Mouse (Mus musculus) limb, embryonic 13.5 days (tissue): ENCODE data around the gene Snrpd3. TPM values are rescaled to one million over a fixed set of nuclear protein-coding genes. Genes with fewer than 3 reads are reported as not detected.
A peak's percentile ranks its signal among the peaks of the same experiment; 100 is the strongest.

Experiments used
- ATAC-seq: fragments of 200-750 bp; cut with Nextera tagmentation; 2 replicates; pipeline ENCODE4 v1.8.0; 2017; ENCODE audit warnings: low read depth, moderate number of reproducible peaks, moderate TSS enrichment; ENCODE audit not compliant: low FRiP score
- H3K27ac ChIP-seq: fragments of 300-500 bp; sonication (generic); 2 replicates; pipeline ENCODE4 v1.5.1; 2015; ENCODE audit warnings: inconsistent platforms, mild to moderate bottlenecking, moderate library complexity
- H3K27me3 ChIP-seq: fragments of 300-500 bp; sonication (generic); 2 replicates; pipeline ENCODE4 v1.6.1; 2015; ENCODE audit warnings: mild to moderate bottlenecking, inconsistent platforms
- H3K36me3 ChIP-seq: fragments of 300-500 bp; sonication (generic); 2 replicates; pipeline ENCODE4 v1.6.1; 2015; ENCODE audit warnings: inconsistent platforms, mild to moderate bottlenecking, moderate library complexity
- H3K4me1 ChIP-seq: fragments of 300-500 bp; sonication (generic); 2 replicates; pipeline ENCODE4 v1.6.1; 2015; ENCODE audit warnings: inconsistent platforms
- H3K4me2 ChIP-seq: fragments of 300-500 bp; sonication (generic); replicated peaks from 2 replicates; pipeline ENCODE4 v1.6.1; 2015; ENCODE audit warnings: inconsistent platforms, mild to moderate bottlenecking, moderate library complexity
- H3K4me3 ChIP-seq: fragments of 300-500 bp; sonication (generic); 2 replicates; pipeline ENCODE4 v1.5.1; 2015; ENCODE audit warnings: moderate library complexity, mild to moderate bottlenecking, inconsistent platforms
- H3K9ac ChIP-seq: fragments of 300-500 bp; sonication (generic); 2 replicates; pipeline ENCODE4 v1.6.1; 2015; ENCODE audit warnings: mild to moderate bottlenecking, inconsistent platforms
- H3K9me3 ChIP-seq: fragments of 300-500 bp; sonication (generic); 2 replicates; pipeline ENCODE4 v1.6.1; 2016; ENCODE audit warnings: inconsistent platforms
- WGBS: fragments of 180-500 bp; shearing (Covaris S2); methylation state at CpG from one replicate; pipeline ENCODE4 v1.1.7; 2015; 5-methylcytosine and 5-hydroxymethylcytosine counted together
- polyA plus RNA-seq: library from polyadenylated mRNA; unstranded; fragments of >200 nt; fragmentation: Nextera tagmentation; extraction: Ambion mirVana; gene quantifications from 2 replicates; pipeline ENCODE4 v1.2.1, GENCODE M21; 2015

Snrpd3 gene
- polyA plus RNA-seq, 1 experiment from 2014 or later, result 192 TPM

DNA sequence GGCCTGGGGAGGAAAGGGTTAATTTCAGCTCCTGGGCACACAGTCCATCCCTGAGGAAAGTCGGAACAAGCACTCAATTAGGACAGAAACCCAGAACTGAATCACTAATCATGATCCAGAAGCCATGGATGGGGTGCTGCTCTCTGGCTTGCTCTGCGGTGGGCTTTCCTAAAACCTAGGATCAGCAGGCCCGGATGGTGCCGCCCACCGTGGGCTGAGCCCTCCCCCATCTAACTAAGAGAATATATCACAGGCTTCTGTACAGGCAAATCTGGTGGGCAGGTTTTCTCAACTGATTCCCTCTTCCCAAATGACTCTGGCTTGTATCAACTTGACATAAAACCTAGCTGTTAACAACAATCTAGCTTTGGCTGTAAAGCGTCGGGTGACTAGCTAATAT is 30.6 kb downstream of the Snrpd3 start:
- peak overlapping the region; percentile 51 for H3K4me2 ChIP-seq
- H3K4me3 ChIP-seq, result peak overlapping the region; percentile 10; the same call in 1 of the 2 replicates
- 29% methylated on average over 7 of the region's 7 CpGs for WGBS
- H3K9ac ChIP-seq, result no peak overlapping the region
- H3K9me3 ChIP-seq, result peaks cover 7% of the 10 kb centered on the region
- no peaks in the 10 kb centered on the region for H3K36me3 ChIP-seq
- no peaks in the 10 kb centered on the region for H3K27me3 ChIP-seq
- peak overlapping the region; percentile 39; the same call in 1 of the 2 replicates for H3K27ac ChIP-seq
- ATAC-seq, result no peak
- peaks cover 11% of the 10 kb centered on the region for H3K4me1 ChIP-seq

- Histone ChIP-seq H3K9ac (0 out of 2 replicates have a peak overlapping the region, but pooled peaks have one; percentile 19), H3K4me3 (no peak overlapping the region), H3K9me3 (peaks cover 7% of the 10 kb centered on the region), H3K4me2 (peak overlapping the region; percentile 51), H3K27ac (peak overlapping the region; percentile 4; the same call in 1 of the 2 replicates), H3K27me3 (no peaks in the 10 kb centered on the region), H3K36me3 (no peaks in the 10 kb centered on the region), H3K4me1 (peaks cover 11% of the 10 kb centered on the region)
- ATAC-seq, result peak; percentile 62; the same call in 1 of the 2 replicates
- 26% methylated on average over 14 of the region's 14 CpGs for WGBS
Measured at GRCm38 (mm10) chr10:75548486-75548885, 31.1 kb downstream of the Snrpd3 start.

GRCm38 (mm10) chr10:75549886-75550285 is 32.5 kb downstream of the Snrpd3 start:
- ATAC-seq, result no peak
- Histone ChIP-seq H3K36me3 (no peaks in the 10 kb centered on the region), H3K4me2 (no peak overlapping the region), H3K9me3 (peaks cover 7% of the 10 kb centered on the region), H3K27me3 (no peaks in the 10 kb centered on the region), H3K27ac (no peak overlapping the region), H3K9ac (no peak overlapping the region), H3K4me3 (no peak overlapping the region), H3K4me1 (peaks cover 11% of the 10 kb centered on the region)
- 68% methylated on average over 7 of the region's 7 CpGs for WGBS

DNA sequence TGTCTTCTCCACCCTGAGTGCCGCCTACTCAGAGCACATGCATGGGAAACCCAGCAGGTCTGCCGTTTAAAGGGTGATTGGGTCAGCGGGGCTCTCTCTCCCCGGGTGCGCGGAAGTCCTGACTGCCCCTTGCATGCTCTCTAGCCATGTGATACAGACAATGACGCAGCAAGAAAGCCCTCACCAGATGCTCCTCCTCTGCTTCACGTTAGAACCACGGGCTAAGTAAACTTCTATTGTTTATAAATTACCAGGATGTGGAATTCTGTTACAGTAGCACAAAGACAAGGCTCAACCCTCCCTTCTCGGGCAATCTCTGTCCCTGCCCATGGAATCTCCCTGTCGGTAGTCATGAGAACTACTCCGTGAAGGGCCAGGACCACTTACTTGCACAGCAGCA is 33.8 kb downstream of the Snrpd3 start:
- WGBS, result 56% methylated on average over 12 of the region's 12 CpGs
- no peak for ATAC-seq
- H3K4me3 ChIP-seq, result no peak overlapping the region
- H3K9me3 ChIP-seq, result no peaks in the 10 kb centered on the region
- H3K27ac ChIP-seq, result no peak overlapping the region
- no peak overlapping the region for H3K4me2 ChIP-seq
- no peaks in the 10 kb centered on the region for H3K36me3 ChIP-seq
- peaks cover 18% of the 10 kb centered on the region for H3K4me1 ChIP-seq
- no peaks in the 10 kb centered on the region for H3K27me3 ChIP-seq
- H3K9ac ChIP-seq, result no peak overlapping the region

DNA sequence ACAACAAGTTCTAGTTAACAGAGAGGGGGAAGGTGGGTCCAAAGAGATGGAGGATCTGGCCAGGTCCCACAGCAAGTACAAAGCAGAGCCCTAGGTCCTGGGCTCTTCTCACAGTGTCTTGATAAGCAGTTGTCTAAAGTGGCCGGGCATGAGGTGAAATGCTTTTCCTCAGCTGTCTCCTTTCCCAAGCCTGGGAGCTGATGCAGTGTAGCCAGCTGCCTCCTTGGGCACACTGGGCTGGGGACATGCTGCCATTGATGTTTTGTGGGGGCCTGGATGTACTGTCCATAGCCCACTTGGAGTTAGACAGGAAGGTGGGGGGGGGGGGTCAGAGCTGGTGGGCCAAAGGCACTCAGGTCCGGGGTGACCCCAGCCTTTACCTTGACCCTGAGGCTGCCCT is 34.8 kb downstream of the Snrpd3 start:
- no peak overlapping the region for H3K9ac ChIP-seq
- no peak for ATAC-seq
- WGBS, result 81% methylated on average over 2 of the region's 2 CpGs
- H3K27me3 ChIP-seq, result no peaks in the 10 kb centered on the region
- no peak overlapping the region for H3K4me3 ChIP-seq
- H3K9me3 ChIP-seq, result no peaks in the 10 kb centered on the region
- H3K4me2 ChIP-seq, result no peak overlapping the region
- H3K4me1 ChIP-seq, result peaks cover 27% of the 10 kb centered on the region
- H3K27ac ChIP-seq, result no peak overlapping the region
- no peaks in the 10 kb centered on the region for H3K36me3 ChIP-seq

DNA sequence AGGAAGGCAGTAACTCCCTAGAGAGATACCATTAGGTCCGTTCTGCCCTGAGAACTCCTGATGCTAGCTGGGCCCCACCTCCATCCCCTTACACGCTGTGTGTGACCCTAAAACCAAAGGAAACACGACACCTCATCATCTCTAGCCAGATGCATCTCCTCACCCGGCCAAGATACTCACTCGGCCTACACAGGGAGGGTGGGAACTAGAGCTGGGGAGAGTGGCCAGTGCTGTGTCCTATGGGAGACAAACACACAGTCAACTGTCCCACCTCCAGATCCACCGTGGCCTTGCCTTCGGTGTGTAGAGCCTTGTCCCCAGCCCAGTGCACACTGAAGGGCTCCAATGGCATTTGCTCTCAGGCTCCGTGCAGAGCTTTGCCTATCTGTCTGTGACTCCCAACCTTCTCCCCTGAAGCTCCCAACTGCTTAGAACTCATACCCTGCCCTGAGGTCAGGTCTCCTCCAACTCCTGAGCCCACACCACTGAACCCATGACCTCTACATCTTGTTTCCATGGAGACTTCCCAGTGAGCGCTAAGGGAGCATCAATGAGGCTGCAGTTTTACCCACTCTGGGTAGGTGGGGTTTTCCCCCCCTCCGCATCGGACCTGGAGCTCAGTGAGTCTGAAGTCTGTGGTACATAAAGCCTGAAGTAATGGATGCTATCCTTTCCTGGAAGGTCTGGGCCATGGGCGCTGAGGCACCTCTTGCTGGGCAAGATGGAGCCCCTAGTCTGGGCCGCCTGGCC is 35.5 kb downstream of the Snrpd3 start:
- H3K4me2 ChIP-seq, result no peak overlapping the region
- no peak overlapping the region for H3K27ac ChIP-seq
- no peaks in the 10 kb centered on the region for H3K36me3 ChIP-seq
- WGBS, result 58% methylated on average over 13 of the region's 13 CpGs
- 0 out of 2 replicates have a peak, but pooled peaks cover 3% of the 10 kb centered on the region for H3K27me3 ChIP-seq
- ATAC-seq, result no peak
- no peak overlapping the region for H3K9ac ChIP-seq
- no peak overlapping the region for H3K4me3 ChIP-seq
- H3K4me1 ChIP-seq, result peaks cover 27% of the 10 kb centered on the region
- no peaks in the 10 kb centered on the region for H3K9me3 ChIP-seq

DNA sequence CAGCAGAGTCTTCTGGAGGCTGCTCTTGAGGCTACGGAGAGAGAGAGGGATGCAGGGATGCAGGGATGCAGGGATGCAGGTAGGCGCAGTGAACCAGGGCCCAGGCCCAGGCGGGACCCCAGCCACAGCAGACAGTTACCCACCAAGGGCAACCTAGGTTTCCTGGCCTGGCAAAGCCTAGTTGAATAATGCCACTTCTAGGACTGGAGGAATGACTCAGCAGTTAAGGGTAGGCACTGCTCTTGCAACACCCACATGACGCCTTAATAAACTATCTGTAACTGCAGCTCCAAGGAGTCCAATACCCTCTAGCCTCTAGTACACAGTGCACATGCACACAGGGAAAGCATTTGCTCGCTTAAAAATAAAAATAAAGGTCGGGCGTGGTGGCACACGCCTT is 36.7 kb downstream of the Snrpd3 start:
- 91% methylated on average over 8 of the region's 8 CpGs for WGBS
- H3K9me3 ChIP-seq, result no peaks in the 10 kb centered on the region
- peaks cover 13% of the 10 kb centered on the region for H3K27me3 ChIP-seq
- H3K4me3 ChIP-seq, result no peak overlapping the region
- no peak for ATAC-seq
- H3K4me1 ChIP-seq, result peaks cover 22% of the 10 kb centered on the region
- no peak overlapping the region for H3K27ac ChIP-seq
- no peaks in the 10 kb centered on the region for H3K36me3 ChIP-seq
- no peak overlapping the region for H3K4me2 ChIP-seq
- no peak overlapping the region for H3K9ac ChIP-seq

DNA sequence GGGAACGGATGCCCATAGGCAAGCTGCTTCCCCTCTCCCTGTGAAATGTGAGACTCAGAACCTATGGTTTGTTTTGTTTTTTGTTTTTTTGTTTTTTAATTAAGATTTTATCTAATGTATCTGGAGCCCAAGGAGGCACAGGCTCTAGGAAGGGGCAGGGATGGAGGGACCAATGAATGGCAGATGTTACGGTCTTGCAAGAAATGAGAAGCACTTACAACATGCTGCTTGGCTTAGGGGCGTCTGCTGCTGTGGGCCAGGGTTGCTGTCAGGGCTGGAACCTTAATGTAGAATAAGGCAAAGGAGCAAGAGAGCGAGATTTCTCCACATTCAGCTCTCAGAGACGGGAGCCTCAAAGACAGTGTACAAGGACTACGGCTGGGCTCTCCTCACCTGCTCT is 38.2 kb downstream of the Snrpd3 start:
- peaks cover 36% of the 10 kb centered on the region for H3K4me1 ChIP-seq
- no peak overlapping the region for H3K4me3 ChIP-seq
- no peak overlapping the region for H3K4me2 ChIP-seq
- peaks cover 28% of the 10 kb centered on the region for H3K27me3 ChIP-seq
- 64% methylated on average over 6 of the region's 6 CpGs for WGBS
- peak overlapping the region; percentile 23; the same call in 1 of the 2 replicates for H3K27ac ChIP-seq
- no peak for ATAC-seq
- H3K9me3 ChIP-seq, result no peaks in the 10 kb centered on the region
- H3K36me3 ChIP-seq, result no peaks in the 10 kb centered on the region
- H3K9ac ChIP-seq, result no peak overlapping the region

DNA sequence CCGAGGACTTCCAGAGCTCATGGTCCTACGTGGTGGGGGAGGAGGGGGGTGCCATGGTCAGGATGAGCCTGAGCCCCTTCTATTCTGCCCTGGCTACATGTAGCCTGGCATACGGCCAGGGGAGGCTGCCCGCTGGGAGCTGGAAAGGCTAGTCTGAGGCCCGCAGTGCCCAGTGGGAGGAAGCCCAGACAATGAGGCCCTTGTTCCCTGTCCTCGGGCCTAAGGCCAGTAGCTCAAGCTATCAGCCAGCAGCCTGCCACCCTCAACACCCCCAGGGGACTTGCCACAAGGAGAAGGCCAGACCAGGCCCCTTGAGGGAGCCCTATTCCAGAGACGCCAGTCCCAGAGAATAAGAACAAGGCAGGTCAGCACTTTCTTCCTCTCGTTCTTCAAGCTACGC is 38.7 kb downstream of the Snrpd3 start:
- no peak overlapping the region for H3K4me2 ChIP-seq
- no peak overlapping the region for H3K9ac ChIP-seq
- H3K9me3 ChIP-seq, result no peaks in the 10 kb centered on the region
- no peak overlapping the region for H3K4me3 ChIP-seq
- WGBS, result 56% methylated on average over 9 of the region's 9 CpGs
- peaks cover 33% of the 10 kb centered on the region for H3K27me3 ChIP-seq
- peaks cover 39% of the 10 kb centered on the region for H3K4me1 ChIP-seq
- ATAC-seq, result no peak
- H3K36me3 ChIP-seq, result no peaks in the 10 kb centered on the region
- peak overlapping the region; percentile 23; the same call in 1 of the 2 replicates for H3K27ac ChIP-seq

GRCm38 (mm10) chr10:75558515-75558914 is 41.2 kb downstream of the Snrpd3 start:
- 42% methylated on average over 3 of the region's 3 CpGs for WGBS

GRCm38 (mm10) chr10:75559041-75559675 is 41.8 kb downstream of the Snrpd3 start:
- H3K4me2 ChIP-seq, result peak overlapping the region; percentile 99
- H3K4me1 ChIP-seq, result peaks cover 39% of the 10 kb centered on the region
- no peaks in the 10 kb centered on the region for H3K9me3 ChIP-seq
- no peaks in the 10 kb centered on the region for H3K36me3 ChIP-seq
- no peak overlapping the region for H3K27ac ChIP-seq
- 8% methylated on average over 14 of the region's 14 CpGs for WGBS
- peaks cover 46% of the 10 kb centered on the region for H3K27me3 ChIP-seq
- no peak for ATAC-seq
- peak overlapping the region; percentile 67 for H3K4me3 ChIP-seq
- H3K9ac ChIP-seq, result peak overlapping the region; percentile 79

More at GRCm38 (mm10) chr10:75558515-75558914, 41.2 kb downstream of the Snrpd3 start:
- Histone ChIP-seq H3K9ac (no peak overlapping the region), H3K4me3 (no peak overlapping the region), H3K9me3 (no peaks in the 10 kb centered on the region), H3K4me2 (peak overlapping the region; percentile 99), H3K36me3 (no peaks in the 10 kb centered on the region), H3K4me1 (peaks cover 39% of the 10 kb centered on the region), H3K27me3 (peaks cover 46% of the 10 kb centered on the region), H3K27ac (no peak overlapping the region)
- no peak for ATAC-seq
